Mouse (Mus musculus) liver, embryonic 13.5 days (tissue): ENCODE results near the gene Myt1l. TPM values are rescaled to one million over a fixed set of nuclear protein-coding genes. Genes with fewer than 3 reads are reported as not detected.

Experiments
- ATAC-seq: fragments of 200-750 bp; cut with Nextera tagmentation; 2 replicates; pipeline ENCODE4 v1.8.0; 2017; ENCODE audit warnings: low read depth, mild to moderate bottlenecking, moderate number of reproducible peaks, moderate library complexity
- DNase-seq: peaks from one replicate; pipeline ENCODE4 v3.0.0; 2022
- H3K27ac ChIP-seq: fragments of 300-500 bp; sonication (generic); 2 replicates; pipeline ENCODE4 v1.5.1; 2015; ENCODE audit warnings: moderate library complexity, mild to moderate bottlenecking, inconsistent platforms
- H3K27me3 ChIP-seq: fragments of 300-500 bp; sonication (generic); 2 replicates; pipeline ENCODE4 v1.6.1; 2015; ENCODE audit warnings: mild to moderate bottlenecking, inconsistent platforms
- H3K36me3 ChIP-seq: fragments of 300-500 bp; sonication (generic); 2 replicates; pipeline ENCODE4 v1.6.1; 2015; ENCODE audit warnings: mild to moderate bottlenecking, inconsistent platforms
- H3K4me1 ChIP-seq: fragments of 300-500 bp; sonication (generic); replicated peaks from 2 replicates; pipeline ENCODE4 v1.6.1; 2015; ENCODE audit warnings: inconsistent platforms
- H3K4me2 ChIP-seq: fragments of 300-500 bp; sonication (generic); 2 replicates; pipeline ENCODE4 v1.6.1; 2015; ENCODE audit warnings: inconsistent platforms, mild to moderate bottlenecking, moderate library complexity
- H3K4me3 ChIP-seq: fragments of 300-500 bp; sonication (generic); replicated peaks from 2 replicates; pipeline ENCODE4 v1.5.1; 2015; ENCODE audit warnings: mild to moderate bottlenecking, inconsistent platforms
- H3K9ac ChIP-seq: fragments of 300-500 bp; sonication (generic); 2 replicates; pipeline ENCODE4 v1.6.1; 2015; ENCODE audit warnings: mild to moderate bottlenecking, inconsistent platforms
- H3K9me3 ChIP-seq: fragments of 300-500 bp; sonication (generic); replicated peaks from 2 replicates; pipeline ENCODE4 v1.6.1; 2016; ENCODE audit warnings: inconsistent platforms
- WGBS: fragments of 180-500 bp; shearing (Covaris S2); methylation state at CpG from one replicate; pipeline ENCODE4 v1.1.7; 2015; ENCODE audit not compliant: insufficient replicate concordance; 5-methylcytosine and 5-hydroxymethylcytosine counted together
- polyA plus RNA-seq: library from polyadenylated mRNA; unstranded; fragments of >200 nt; fragmentation: Nextera tagmentation; extraction: Ambion mirVana; gene quantifications from 2 replicates; pipeline ENCODE4 v1.2.1, GENCODE M21; 2015

Gene Myt1l
- polyA plus RNA-seq, 1 experiment from 2014 or later = 0.55 TPM

DNA sequence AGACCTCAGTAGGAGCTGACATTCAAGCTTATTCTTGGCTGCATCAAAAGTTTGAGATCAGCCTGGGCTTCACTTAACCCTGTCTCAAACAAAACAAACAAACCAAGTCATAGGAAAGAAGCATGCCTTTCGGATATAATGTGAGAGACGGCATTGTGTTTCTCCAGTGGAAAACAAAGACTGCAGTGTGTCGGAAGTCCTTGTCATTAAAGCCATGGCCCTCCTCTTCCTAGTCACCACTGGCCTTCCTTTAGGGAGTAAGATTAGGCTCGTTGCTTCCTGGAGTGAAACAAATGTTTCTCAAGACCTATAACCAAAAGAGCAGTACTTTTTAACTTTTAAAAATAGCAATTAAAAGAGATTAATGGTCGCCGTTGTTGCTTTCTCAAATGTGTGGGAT is 422.9 kb downstream of the Myt1l start:
- no peak overlapping the region for H3K27ac ChIP-seq
- no peaks in the 10 kb centered on the region for H3K9me3 ChIP-seq
- 50% methylated on average over 6 of the region's 6 CpGs for WGBS
- H3K4me1 ChIP-seq = peaks cover 6% of the 10 kb centered on the region; the same call in 1 of the 2 replicates
- H3K36me3 ChIP-seq = no peaks in the 10 kb centered on the region
- H3K4me2 ChIP-seq = no peak overlapping the region
- no peak overlapping the region for H3K4me3 ChIP-seq
- DNase-seq (no peak), ATAC-seq (no peak)
- no peak overlapping the region for H3K9ac ChIP-seq
- H3K27me3 ChIP-seq = no peaks in the 10 kb centered on the region

- no peak overlapping the region; the same call in 1 of the 2 replicates for H3K27ac ChIP-seq
- WGBS = 68% methylated on average over 5 of the region's 5 CpGs
- no peaks in the 10 kb centered on the region for H3K27me3 ChIP-seq
- DNase-seq = no peak
- H3K4me1 ChIP-seq = peaks cover 6% of the 10 kb centered on the region; the same call in 1 of the 2 replicates
- H3K4me2 ChIP-seq = no peak overlapping the region
- no peak overlapping the region for H3K4me3 ChIP-seq
- H3K9ac ChIP-seq = no peak overlapping the region
- H3K36me3 ChIP-seq = no peaks in the 10 kb centered on the region
- no peak for ATAC-seq
- no peaks in the 10 kb centered on the region for H3K9me3 ChIP-seq
Observed at GRCm38 (mm10) chr12:29951485-29951884, 423.3 kb downstream of the Myt1l start.

GRCm38 (mm10) chr12:29952102-29952501 is 423.9 kb downstream of the Myt1l start:
- Histone ChIP-seq H3K4me1 (peaks cover 6% of the 10 kb centered on the region; the same call in 1 of the 2 replicates), H3K27me3 (no peaks in the 10 kb centered on the region), H3K4me2 (no peak overlapping the region), H3K9me3 (no peaks in the 10 kb centered on the region), H3K27ac (no peak overlapping the region), H3K4me3 (no peak overlapping the region), H3K36me3 (no peaks in the 10 kb centered on the region), H3K9ac (no peak overlapping the region)
- ATAC-seq (no peak; the same call in 1 of the 2 replicates), DNase-seq (no peak)
- 66% methylated on average over 6 of the region's 6 CpGs for WGBS

DNA sequence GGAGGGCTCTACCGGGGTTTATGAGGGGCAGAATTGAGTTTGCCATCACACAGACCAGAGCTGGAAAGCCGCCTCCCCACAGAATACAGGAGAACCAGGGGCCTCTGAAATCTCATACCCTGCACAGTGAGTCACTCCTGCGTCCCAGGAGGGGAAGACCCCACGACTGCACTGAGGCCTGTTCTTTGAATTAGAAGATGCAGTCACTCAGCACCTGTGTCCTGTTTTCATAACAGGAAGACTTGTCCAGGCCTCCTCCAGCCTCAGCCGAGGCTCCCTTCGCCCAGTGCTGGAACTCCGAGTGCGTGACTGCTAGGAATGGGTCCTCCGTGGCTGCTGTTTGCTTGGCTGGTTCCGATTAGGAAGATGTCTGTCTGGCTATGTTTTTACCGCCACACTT is 425.8 kb downstream of the Myt1l start:
- Histone ChIP-seq H3K4me1 (peaks cover 6% of the 10 kb centered on the region; the same call in 1 of the 2 replicates), H3K27me3 (no peaks in the 10 kb centered on the region)
- no peak for ATAC-seq

DNA sequence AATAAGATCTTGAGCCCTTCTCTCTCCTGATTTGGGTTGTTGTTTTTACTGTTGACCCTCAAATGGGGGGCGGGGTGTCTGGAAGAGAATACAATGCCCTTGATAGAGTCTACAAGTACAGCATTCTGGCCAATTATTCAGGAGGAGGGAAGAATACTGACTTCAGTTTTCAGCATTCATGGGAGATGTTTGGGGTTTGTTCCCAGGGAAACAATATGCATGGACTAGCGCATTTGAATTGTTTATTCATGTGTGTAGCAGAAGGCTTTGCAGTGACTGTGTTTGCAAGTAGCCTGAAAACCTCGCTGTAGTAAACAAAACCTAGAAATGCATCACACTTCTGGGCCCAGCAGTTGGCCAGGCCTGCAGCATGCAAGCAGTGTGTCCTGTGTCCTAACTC is 426.3 kb downstream of the Myt1l start:
- H3K4me1 ChIP-seq = peaks cover 6% of the 10 kb centered on the region; the same call in 1 of the 2 replicates
- WGBS = 68% methylated on average over 3 of the region's 3 CpGs
- no peaks in the 10 kb centered on the region for H3K36me3 ChIP-seq
- H3K27me3 ChIP-seq = no peaks in the 10 kb centered on the region
- H3K4me2 ChIP-seq = no peak overlapping the region
- H3K9me3 ChIP-seq = no peaks in the 10 kb centered on the region
- no peak overlapping the region for H3K27ac ChIP-seq
- no peak for ATAC-seq
- no peak for DNase-seq
- H3K4me3 ChIP-seq = no peak overlapping the region
- H3K9ac ChIP-seq = no peak overlapping the region

More for the DNA sequence above, 425.8 kb downstream of the Myt1l start:
- H3K4me2 ChIP-seq = no peak overlapping the region
- DNase-seq = no peak
- no peak overlapping the region for H3K9ac ChIP-seq
- H3K36me3 ChIP-seq = no peaks in the 10 kb centered on the region
- no peak overlapping the region for H3K4me3 ChIP-seq
- H3K27ac ChIP-seq = no peak overlapping the region
- 65% methylated on average over 11 of the region's 11 CpGs for WGBS
- no peaks in the 10 kb centered on the region for H3K9me3 ChIP-seq

- no peak overlapping the region for H3K4me3 ChIP-seq
- H3K4me1 ChIP-seq = no peaks in the 10 kb centered on the region; the same call in 1 of the 2 replicates
- H3K27ac ChIP-seq = no peak overlapping the region
- H3K4me2 ChIP-seq = no peak overlapping the region
- H3K9ac ChIP-seq = no peak overlapping the region
- no peaks in the 10 kb centered on the region for H3K9me3 ChIP-seq
- 50% methylated on average over 12 of the region's 12 CpGs for WGBS
- DNase-seq (no peak), ATAC-seq (no peak)
- no peaks in the 10 kb centered on the region for H3K27me3 ChIP-seq
- H3K36me3 ChIP-seq = no peaks in the 10 kb centered on the region
Observed at GRCm38 (mm10) chr12:29956969-29957368, 428.8 kb downstream of the Myt1l start.

- H3K9me3 ChIP-seq = no peaks in the 10 kb centered on the region
- no peaks in the 10 kb centered on the region for H3K27me3 ChIP-seq
- no peaks in the 10 kb centered on the region for H3K4me1 ChIP-seq
- no peak overlapping the region for H3K4me3 ChIP-seq
- no peaks in the 10 kb centered on the region for H3K36me3 ChIP-seq
- ATAC-seq (no peak), DNase-seq (no peak)
- H3K9ac ChIP-seq = no peak overlapping the region
- no peak overlapping the region for H3K4me2 ChIP-seq
- 63% methylated on average over 5 of the region's 5 CpGs for WGBS
- H3K27ac ChIP-seq = no peak overlapping the region
Observed at GRCm38 (mm10) chr12:29958637-29959036, 430.5 kb downstream of the Myt1l start.

DNA sequence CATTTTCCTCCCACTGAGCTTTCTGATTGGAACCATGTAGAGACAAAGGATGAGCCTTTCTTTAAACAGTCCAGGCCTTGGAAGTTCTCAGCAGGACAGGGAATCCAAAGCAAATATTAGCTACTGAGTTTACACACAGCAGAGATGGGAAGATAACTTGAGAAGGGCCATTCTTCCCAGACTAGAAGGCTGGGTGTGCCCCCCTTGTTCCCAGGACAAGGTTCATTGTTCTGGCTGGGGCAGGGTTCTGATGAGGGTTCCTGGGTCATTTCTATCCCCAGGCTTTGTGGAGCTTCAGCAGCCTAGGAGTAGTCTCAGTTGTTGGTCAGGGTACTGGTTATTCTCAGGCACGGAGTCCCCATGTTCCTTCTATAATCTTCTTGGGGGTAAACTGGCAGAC is 432.9 kb downstream of the Myt1l start:
- H3K9ac ChIP-seq = no peak overlapping the region
- 61% methylated on average over 1 of the region's 1 CpGs for WGBS
- H3K36me3 ChIP-seq = no peaks in the 10 kb centered on the region
- no peak overlapping the region for H3K27ac ChIP-seq
- DNase-seq = no peak
- H3K4me2 ChIP-seq = no peak overlapping the region
- H3K27me3 ChIP-seq = no peaks in the 10 kb centered on the region
- no peak for ATAC-seq
- H3K4me1 ChIP-seq = no peaks in the 10 kb centered on the region
- no peaks in the 10 kb centered on the region for H3K9me3 ChIP-seq
- no peak overlapping the region for H3K4me3 ChIP-seq

DNA sequence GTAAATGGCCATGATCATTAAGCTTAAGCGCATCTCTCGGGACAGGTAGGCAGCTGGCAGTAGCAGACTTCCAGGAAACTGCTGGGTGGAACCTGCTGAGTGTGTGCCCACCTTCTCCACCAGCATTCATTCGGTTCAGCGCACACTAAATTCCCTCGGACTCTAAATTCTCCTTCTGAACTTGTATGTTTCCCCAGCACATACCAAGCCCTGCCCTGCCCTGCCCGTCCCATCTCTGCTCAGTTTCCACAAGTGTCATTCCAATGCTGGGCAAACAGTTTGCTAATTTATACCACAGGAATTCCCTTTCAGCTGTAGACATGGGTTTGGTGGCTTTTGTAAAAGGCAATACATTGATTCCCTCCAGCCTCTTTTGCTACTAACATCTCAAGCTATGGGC is 436.8 kb downstream of the Myt1l start:
- Histone ChIP-seq H3K9ac (no peak overlapping the region), H3K27ac (no peak overlapping the region), H3K9me3 (no peaks in the 10 kb centered on the region), H3K4me2 (no peak overlapping the region), H3K36me3 (no peaks in the 10 kb centered on the region), H3K4me1 (no peaks in the 10 kb centered on the region), H3K27me3 (no peaks in the 10 kb centered on the region), H3K4me3 (no peak overlapping the region)
- DNase-seq = no peak
- 68% methylated on average over 6 of the region's 6 CpGs for WGBS
- ATAC-seq = no peak

DNA sequence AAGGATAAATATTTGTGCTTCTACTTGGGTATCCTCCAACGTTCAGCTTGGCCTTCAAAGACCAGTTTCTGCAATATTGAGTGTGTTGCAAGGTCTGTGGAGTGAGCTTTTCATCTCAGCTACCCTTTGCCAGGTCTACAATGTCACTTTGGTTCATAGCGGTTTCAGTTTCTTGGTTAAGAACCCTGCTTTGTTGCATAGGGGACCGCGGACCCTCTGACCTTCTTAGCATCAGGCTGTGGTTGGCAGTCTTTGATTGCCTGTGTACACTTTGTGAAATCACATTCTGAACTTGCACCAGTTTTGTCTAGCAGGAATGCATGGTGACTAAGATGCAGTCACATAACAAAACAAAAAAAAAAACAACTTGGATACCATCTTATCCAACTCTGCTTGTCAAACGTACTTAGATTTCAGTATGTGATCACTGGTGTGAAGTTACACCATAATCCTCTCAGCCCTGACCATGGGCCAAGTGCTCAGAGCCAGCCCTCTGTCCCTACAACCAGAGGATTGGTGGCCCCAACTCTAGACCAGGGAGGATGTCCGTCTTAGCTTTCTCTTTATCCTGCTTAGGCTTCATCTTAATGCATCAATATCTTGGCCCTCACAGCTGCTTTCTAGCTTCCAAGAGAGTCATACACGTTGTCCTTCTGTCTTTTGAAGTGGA is 443.7 kb downstream of the Myt1l start:
- ATAC-seq = no peak
- no peaks in the 10 kb centered on the region for H3K9me3 ChIP-seq
- H3K4me2 ChIP-seq = no peak overlapping the region
- H3K27me3 ChIP-seq = no peaks in the 10 kb centered on the region
- DNase-seq = no peak
- H3K27ac ChIP-seq = no peak overlapping the region
- H3K4me3 ChIP-seq = no peak overlapping the region
- H3K4me1 ChIP-seq = no peaks in the 10 kb centered on the region
- no peaks in the 10 kb centered on the region for H3K36me3 ChIP-seq
- H3K9ac ChIP-seq = no peak overlapping the region
- 70% methylated on average over 7 of the region's 7 CpGs for WGBS

DNA sequence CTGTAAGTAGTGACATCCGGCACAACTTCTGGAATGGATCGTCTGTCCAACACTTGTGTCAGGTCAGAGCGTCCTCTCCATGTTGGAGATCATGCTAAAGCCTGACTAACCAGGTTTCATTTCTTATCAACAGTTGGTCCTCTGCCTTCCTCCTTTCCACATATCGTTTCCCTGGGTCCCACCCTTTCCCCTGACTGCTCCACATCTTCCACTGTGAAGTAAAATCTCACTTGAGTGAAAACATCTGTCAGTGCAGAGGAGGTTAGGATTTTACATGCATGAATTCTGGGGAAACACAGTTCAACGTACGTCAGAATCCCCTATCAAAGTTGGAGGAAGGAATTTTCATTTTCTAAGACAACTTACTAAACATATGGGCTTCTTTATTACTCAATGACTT is 444.3 kb downstream of the Myt1l start:
- H3K27ac ChIP-seq = no peak overlapping the region
- 67% methylated on average over 6 of the region's 6 CpGs for WGBS
- no peak overlapping the region for H3K9ac ChIP-seq
- no peak for DNase-seq
- H3K27me3 ChIP-seq = no peaks in the 10 kb centered on the region
- ATAC-seq = no peak
- H3K4me1 ChIP-seq = no peaks in the 10 kb centered on the region
- H3K36me3 ChIP-seq = no peaks in the 10 kb centered on the region
- no peak overlapping the region for H3K4me2 ChIP-seq
- no peaks in the 10 kb centered on the region for H3K9me3 ChIP-seq
- no peak overlapping the region for H3K4me3 ChIP-seq
